Mouse (Mus musculus) T-cell, adult 2 months (primary cell): ENCODE results near the gene Klhl35.

ENCODE experiments used
- DNase-seq: peaks from one replicate; pipeline ENCODE4 v3.0.0; 2022; ENCODE audit warnings: low spot score

Gene Klhl35

GRCm38 (mm10) chr7:99452859-99453258 is 12.9 kb upstream of the Klhl35 start:
- DNase-seq = no peak

- DNase-seq = no peak
Observed at GRCm38 (mm10) chr7:99454044-99454443, 11.8 kb upstream of the Klhl35 start.

- no peak for DNase-seq
Observed at GRCm38 (mm10) chr7:99458849-99459248, 7.0 kb upstream of the Klhl35 start.

GRCm38 (mm10) chr7:99459888-99460652 is 5.7 kb upstream of the Klhl35 start:
- DNase-seq = no peak

GRCm38 (mm10) chr7:99463120-99463519 is 2.7 kb upstream of the Klhl35 start:
- no peak for DNase-seq

GRCm38 (mm10) chr7:99467916-99468282 is 2.1 kb downstream of the Klhl35 start:
- no peak for DNase-seq

GRCm38 (mm10) chr7:99468283-99469132 is 2.7 kb downstream of the Klhl35 start:
- DNase-seq = peak; percentile 86

GRCm38 (mm10) chr7:99469680-99470405 is 4.0 kb downstream of the Klhl35 start:
- DNase-seq = no peak

GRCm38 (mm10) chr7:99471578-99471977 is 5.8 kb downstream of the Klhl35 start:
- no peak for DNase-seq

- DNase-seq = no peak
Observed at GRCm38 (mm10) chr7:99473638-99474407, 8.0 kb downstream of the Klhl35 start.

GRCm38 (mm10) chr7:99474836-99475561 is 9.2 kb downstream of the Klhl35 start:
- DNase-seq = no peak

- DNase-seq = no peak
Observed at GRCm38 (mm10) chr7:99475562-99475911, 9.7 kb downstream of the Klhl35 start.

GRCm38 (mm10) chr7:99476558-99477114 is 10.8 kb downstream of the Klhl35 start:
- DNase-seq = no peak

- no peak for DNase-seq
Observed at GRCm38 (mm10) chr7:99477235-99477634, 11.4 kb downstream of the Klhl35 start.

GRCm38 (mm10) chr7:99482637-99483036 is 16.8 kb downstream of the Klhl35 start:
- DNase-seq = no peak

GRCm38 (mm10) chr7:99483271-99483923 is 17.6 kb downstream of the Klhl35 start, which contains the start of gene Rps3:
Rps3 (minus strand) TSS chr7:99483738.
- DNase-seq = peak; percentile 96

GRCm38 (mm10) chr7:99483924-99484319 is 18.1 kb downstream of the Klhl35 start:
- no peak for DNase-seq

- DNase-seq = no peak
Observed at GRCm38 (mm10) chr7:99484679-99485078, 18.9 kb downstream of the Klhl35 start.

GRCm38 (mm10) chr7:99489708-99490107 is 23.9 kb downstream of the Klhl35 start:
- no peak for DNase-seq

- DNase-seq = no peak
Observed at GRCm38 (mm10) chr7:99499128-99499527, 33.3 kb downstream of the Klhl35 start.
